Mouse (Mus musculus) stomach, postnatal 0 days (tissue): ENCODE data around the gene Pum1. TPM values are rescaled to one million over a fixed set of nuclear protein-coding genes. Genes with fewer than 3 reads are reported as not detected.
A peak's percentile ranks its signal among the peaks of the same experiment; 100 is the strongest.

Experiments used
- ATAC-seq: fragments of 200-750 bp; cut with Nextera tagmentation; 2 replicates; pipeline ENCODE4 v1.8.0; 2017; ENCODE audit not compliant: low FRiP score, low TSS enrichment
- DNase-seq: peaks from one replicate; pipeline ENCODE4 v3.0.0-alpha.2; 2016; ENCODE audit warnings: low spot score
- H3K27ac ChIP-seq: fragments of 300-500 bp; sonication (generic); replicated peaks from 2 replicates; pipeline ENCODE4 v1.5.1; 2014; ENCODE audit warnings: mild to moderate bottlenecking, control low read depth
- H3K27me3 ChIP-seq: fragments of 300-500 bp; sonication (generic); 2 replicates; pipeline ENCODE4 v1.6.1; 2014; ENCODE audit warnings: low read length; ENCODE audit not compliant: control insufficient read depth, insufficient read depth
- H3K36me3 ChIP-seq: fragments of 300-500 bp; sonication (generic); 2 replicates; pipeline ENCODE4 v1.6.1; 2014; ENCODE audit warnings: low read length, mixed read lengths; ENCODE audit not compliant: control insufficient read depth, insufficient read depth
- H3K4me1 ChIP-seq: fragments of 300-500 bp; sonication (generic); replicated peaks from 2 replicates; pipeline ENCODE4 v1.6.1; 2014; ENCODE audit warnings: antibody characterized with exemption; ENCODE audit not compliant: control insufficient read depth, insufficient read depth
- H3K4me2 ChIP-seq: fragments of 300-500 bp; sonication (generic); replicated peaks from 2 replicates; pipeline ENCODE4 v1.6.1; 2014; ENCODE audit warnings: low read depth, mild to moderate bottlenecking, control low read depth, moderate library complexity
- H3K4me3 ChIP-seq: fragments of 300-500 bp; sonication (generic); 2 replicates; pipeline ENCODE4 v1.5.1; 2014; ENCODE audit warnings: low read depth, low read length, control low read depth
- H3K9ac ChIP-seq: fragments of 300-500 bp; sonication (generic); 2 replicates; pipeline ENCODE4 v1.6.1; 2014; ENCODE audit warnings: mild to moderate bottlenecking, low read length, control low read depth, mixed read lengths
- H3K9me3 ChIP-seq: fragments of 300-500 bp; sonication (generic); 2 replicates; pipeline ENCODE4 v1.6.1; 2016; ENCODE audit warnings: low read length; ENCODE audit not compliant: control insufficient read depth
- CTCF ChIP-seq: IDR thresholded peaks from 2 replicates; pipeline ENCODE4 v1.5.1; 2016; ENCODE audit warnings: antibody characterized with exemption, low read depth, mild to moderate bottlenecking, moderate library complexity
- EP300 ChIP-seq: optimal IDR thresholded peaks from 2 replicates; pipeline ENCODE3; 2016; ENCODE audit warnings: antibody characterized with exemption
- WGBS: fragments of 180-500 bp; shearing (Covaris S2); extraction: QIAGEN DNeasy Blood & Tissue Kit; methylation state at CpG from one replicate; pipeline ENCODE4 v1.1.7; 2014; 5-methylcytosine and 5-hydroxymethylcytosine counted together
- polyA plus RNA-seq: library from polyadenylated mRNA; unstranded; fragments of >200 nt; fragmentation: Nextera tagmentation; extraction: Ambion mirVana; gene quantifications from 2 replicates; pipeline ENCODE4 v1.2.1, GENCODE M21; 2015

Gene Pum1
- polyA plus RNA-seq, 1 experiment from 2014 or later, result 27.0 TPM

- H3K9me3 ChIP-seq, result no peaks in the 10 kb centered on the region
- no peaks in the 10 kb centered on the region for H3K27me3 ChIP-seq
- H3K9ac ChIP-seq, result no peak overlapping the region
- no peak overlapping the region for H3K4me2 ChIP-seq
- ATAC-seq (no peak), DNase-seq (no peak)
- 66% methylated on average over 5 of the region's 5 CpGs for WGBS
- no peak overlapping the region for H3K4me3 ChIP-seq
- TF ChIP-seq CTCF, result no peak
- no peak for TF ChIP-seq EP300
- H3K27ac ChIP-seq, result no peak overlapping the region
- H3K36me3 ChIP-seq, result no peaks in the 10 kb centered on the region
- H3K4me1 ChIP-seq, result no peaks in the 10 kb centered on the region
Measured at GRCm38 (mm10) chr4:130809784-130810183, 146.7 kb downstream of the Pum1 start.

GRCm38 (mm10) chr4:130810845-130811244 lies 147.7 kb downstream of the Pum1 start:
- DNase-seq (no peak), ATAC-seq (no peak)
- Histone ChIP-seq H3K36me3 (no peaks in the 10 kb centered on the region), H3K27me3 (no peaks in the 10 kb centered on the region), H3K9ac (no peak overlapping the region), H3K4me1 (peaks cover 3% of the 10 kb centered on the region; the same call in 1 of the 2 replicates), H3K27ac (no peak overlapping the region), H3K9me3 (no peaks in the 10 kb centered on the region), H3K4me2 (no peak overlapping the region), H3K4me3 (no peak overlapping the region)
- WGBS, result 60% methylated on average over 3 of the region's 3 CpGs
- TF ChIP-seq EP300 (no peak), CTCF (no peak)

GRCm38 (mm10) chr4:130811385-130811784 lies 148.3 kb downstream of the Pum1 start:
- ATAC-seq (no peak), DNase-seq (no peak)
- Histone ChIP-seq H3K4me1 (peaks cover 3% of the 10 kb centered on the region; the same call in 1 of the 2 replicates), H3K9me3 (no peaks in the 10 kb centered on the region), H3K9ac (no peak overlapping the region), H3K4me3 (no peak overlapping the region), H3K36me3 (no peaks in the 10 kb centered on the region), H3K27ac (no peak overlapping the region), H3K27me3 (no peaks in the 10 kb centered on the region), H3K4me2 (no peak overlapping the region)
- no peak for TF ChIP-seq EP300
- TF ChIP-seq CTCF, result no peak
- 81% methylated on average over 7 of the region's 7 CpGs for WGBS

- ATAC-seq (no peak), DNase-seq (no peak)
Measured at GRCm38 (mm10) chr4:130813958-130814357, 150.8 kb downstream of the Pum1 start.

GRCm38 (mm10) chr4:130814742-130815330 lies 151.7 kb downstream of the Pum1 start:
- WGBS, result 44% methylated on average over 8 of the region's 8 CpGs
- H3K36me3 ChIP-seq, result no peaks in the 10 kb centered on the region; the same call in 1 of the 2 replicates
- no peak overlapping the region for H3K4me2 ChIP-seq
- no peak overlapping the region for H3K27ac ChIP-seq
- H3K9ac ChIP-seq, result no peak overlapping the region
- H3K4me3 ChIP-seq, result no peak overlapping the region
- H3K27me3 ChIP-seq, result no peaks in the 10 kb centered on the region
- H3K4me1 ChIP-seq, result peaks cover 3% of the 10 kb centered on the region; the same call in 1 of the 2 replicates
- ATAC-seq (0 out of 2 replicates have a peak, but pooled peaks have one; percentile 24), DNase-seq (peak; percentile 54)
- no peaks in the 10 kb centered on the region for H3K9me3 ChIP-seq
- TF ChIP-seq CTCF (no peak), EP300 (no peak)

More at GRCm38 (mm10) chr4:130813958-130814357, 150.8 kb downstream of the Pum1 start:
- no peak overlapping the region for H3K4me2 ChIP-seq
- H3K27me3 ChIP-seq, result no peaks in the 10 kb centered on the region
- H3K9me3 ChIP-seq, result no peaks in the 10 kb centered on the region
- no peak for TF ChIP-seq CTCF
- no peak for TF ChIP-seq EP300
- peaks cover 3% of the 10 kb centered on the region; the same call in 1 of the 2 replicates for H3K4me1 ChIP-seq
- no peak overlapping the region for H3K9ac ChIP-seq
- no peaks in the 10 kb centered on the region; the same call in 1 of the 2 replicates for H3K36me3 ChIP-seq
- 63% methylated on average over 2 of the region's 2 CpGs for WGBS
- H3K4me3 ChIP-seq, result no peak overlapping the region
- H3K27ac ChIP-seq, result no peak overlapping the region

- Histone ChIP-seq H3K4me2 (no peak overlapping the region), H3K4me3 (no peak overlapping the region), H3K27ac (no peak overlapping the region), H3K36me3 (no peaks in the 10 kb centered on the region; the same call in 1 of the 2 replicates), H3K9ac (no peak overlapping the region), H3K9me3 (no peaks in the 10 kb centered on the region), H3K27me3 (no peaks in the 10 kb centered on the region), H3K4me1 (peaks cover 3% of the 10 kb centered on the region; the same call in 1 of the 2 replicates)
- no peak for ATAC-seq
- TF ChIP-seq CTCF (no peak), EP300 (no peak)
- DNase-seq, result no peak
- 65% methylated on average over 8 of the region's 8 CpGs for WGBS
Measured at GRCm38 (mm10) chr4:130815860-130816259, 152.7 kb downstream of the Pum1 start.
